Mouse (Mus musculus) mouse embryonic stem cell (cell line): Measurements from ENCODE around the gene Bcam.

ENCODE experiments used
- in situ Hi-C, 2 experiments: fragments of 300-500 bp; cut with MboI; formaldehyde crosslinking; loops; 1 replicate in 1 of 2; 3 replicates in 1 of 2; pipeline ENCODE4 v1.14.3; 2019 to 2020; ENCODE audit warnings: low sequenced_read_pairs in 2 of 2, low pct_unique_long_range_greater_than_20kb in 1 of 2, mixed read lengths in 1 of 2; ENCODE audit not compliant: unreplicated experiment in 1 of 2

Gene Bcam

DNA sequence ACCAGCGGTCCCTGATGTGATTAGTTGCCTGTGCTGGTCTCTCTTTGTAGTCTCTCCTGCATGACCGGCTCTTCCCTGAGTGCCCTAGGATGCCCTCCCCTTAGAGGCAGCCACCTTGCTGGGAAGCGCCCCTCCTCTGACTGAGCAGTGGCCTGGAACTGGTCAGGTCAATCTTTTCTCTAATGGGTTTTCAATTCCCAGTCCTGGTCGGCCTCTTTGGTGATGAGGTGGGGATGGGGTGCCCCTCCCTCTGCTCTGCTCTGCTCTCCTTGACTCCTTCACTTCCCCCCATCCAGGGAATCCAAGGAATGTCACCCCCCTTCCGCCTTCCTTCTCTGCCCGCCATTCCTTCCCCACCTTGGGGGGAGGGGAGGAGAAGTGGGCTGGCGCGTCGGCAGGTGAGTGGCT lies at the start of gene Bcam:
TSS of gene Bcam (minus strand) at position 33 of the 408 bp plus-strand sequence.
- in situ Hi-C loops = no loop called here

DNA sequence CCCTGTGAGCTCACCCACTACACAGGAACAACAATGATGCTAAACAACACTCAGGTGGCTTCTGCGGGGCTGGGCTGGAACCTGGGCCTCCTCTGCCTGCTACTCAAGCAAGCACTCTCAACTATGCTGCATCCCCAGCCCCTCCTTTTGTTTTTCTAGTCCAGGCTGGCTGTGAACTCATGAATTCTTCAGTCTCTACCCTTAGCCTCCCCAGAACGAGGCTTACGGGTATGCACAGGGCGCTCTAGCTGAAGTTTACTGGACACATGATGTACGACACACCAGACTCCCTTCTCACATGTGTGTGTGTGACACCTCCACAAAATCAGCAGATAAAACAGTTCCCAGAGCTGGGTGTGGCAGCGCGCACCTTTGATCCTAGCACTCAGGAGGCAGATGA lies 48.1 kb upstream of the Bcam start:
- in situ Hi-C loops = no loop called here

DNA sequence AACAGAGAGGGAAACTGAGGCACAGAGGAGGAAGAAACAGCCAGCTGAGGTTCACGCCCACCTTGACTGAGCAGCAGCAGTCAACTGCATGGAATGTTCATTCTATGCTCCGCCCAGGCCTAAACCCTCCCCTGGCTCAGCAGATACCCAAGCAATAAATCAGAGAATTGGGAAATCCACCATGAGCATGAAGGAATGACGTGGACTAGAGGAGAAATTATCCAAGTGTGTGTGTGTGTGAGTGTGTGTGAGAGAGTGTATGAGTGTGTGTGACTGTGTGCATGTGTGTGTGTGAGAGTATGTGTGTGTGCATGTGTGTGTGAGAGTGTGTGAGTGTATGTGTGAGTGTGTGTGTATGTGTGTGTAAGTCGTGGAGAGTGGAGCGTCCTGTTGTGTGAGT lies 47.6 kb upstream of the Bcam start:
- in situ Hi-C loops = no loop called here

DNA sequence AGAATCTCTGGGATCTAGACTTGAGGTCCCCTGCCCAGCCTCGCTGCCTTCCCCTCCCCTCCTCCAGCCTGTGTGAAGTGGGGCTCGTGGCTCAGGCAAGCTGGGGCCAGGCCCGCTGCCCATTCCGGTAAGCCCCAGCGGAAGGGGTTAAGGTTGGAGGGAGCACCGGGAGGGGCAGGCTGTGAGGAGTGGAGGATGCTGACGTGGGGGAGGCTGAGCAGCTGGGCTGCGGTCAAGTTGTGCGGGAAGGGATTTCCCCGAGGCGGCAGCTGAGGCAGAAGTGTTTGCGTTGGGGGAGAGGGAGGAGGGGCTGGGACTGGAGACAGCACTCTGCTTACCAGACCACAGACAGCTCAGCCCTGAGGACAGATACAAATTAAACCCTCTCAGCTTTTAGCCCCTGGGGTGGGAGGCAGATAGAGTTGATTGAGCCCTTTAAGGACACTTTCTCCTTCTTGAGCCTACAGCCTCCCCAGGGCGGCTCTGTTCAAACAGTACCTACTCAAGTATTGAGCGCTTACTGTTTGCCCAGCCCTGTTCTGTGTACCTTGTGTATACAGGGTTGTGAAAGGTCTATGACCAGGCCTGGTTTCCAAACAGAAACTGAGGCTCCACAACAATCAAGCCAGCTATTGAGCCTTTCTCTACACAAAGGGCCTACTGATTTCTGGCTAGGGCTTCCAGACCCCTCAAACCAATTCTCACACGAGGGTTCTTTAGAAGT lies 46.7 kb upstream of the Bcam start:
- in situ Hi-C loops = no loop called here

DNA sequence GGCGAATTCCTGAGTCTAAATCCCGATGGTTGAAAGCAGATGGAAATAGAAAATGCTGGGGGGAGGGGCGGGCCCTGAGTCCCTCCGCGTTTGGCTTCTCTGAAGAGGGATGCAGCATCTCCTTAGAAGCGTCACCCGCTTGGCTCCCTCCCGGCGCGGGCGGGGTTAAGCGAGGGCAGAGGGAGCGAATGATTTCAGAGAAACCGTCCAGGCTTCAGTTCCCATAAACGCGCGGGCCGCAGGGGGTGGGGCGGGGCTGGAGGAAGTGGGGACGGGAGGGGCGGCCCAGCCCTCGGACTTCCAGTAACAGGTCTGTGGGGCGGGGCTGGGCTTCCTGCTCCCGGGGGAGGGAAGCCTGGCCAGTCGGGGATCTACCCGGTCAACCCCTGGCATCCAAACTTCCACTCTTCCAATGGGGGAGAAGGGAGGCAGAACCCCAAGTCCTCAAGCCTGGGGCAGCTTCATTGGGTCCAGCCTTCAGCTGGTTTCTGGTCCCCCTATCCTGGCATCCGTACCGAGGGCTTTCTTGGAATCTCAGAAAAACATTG lies 45.5 kb upstream of the Bcam start:
- in situ Hi-C loops = no loop called here

DNA sequence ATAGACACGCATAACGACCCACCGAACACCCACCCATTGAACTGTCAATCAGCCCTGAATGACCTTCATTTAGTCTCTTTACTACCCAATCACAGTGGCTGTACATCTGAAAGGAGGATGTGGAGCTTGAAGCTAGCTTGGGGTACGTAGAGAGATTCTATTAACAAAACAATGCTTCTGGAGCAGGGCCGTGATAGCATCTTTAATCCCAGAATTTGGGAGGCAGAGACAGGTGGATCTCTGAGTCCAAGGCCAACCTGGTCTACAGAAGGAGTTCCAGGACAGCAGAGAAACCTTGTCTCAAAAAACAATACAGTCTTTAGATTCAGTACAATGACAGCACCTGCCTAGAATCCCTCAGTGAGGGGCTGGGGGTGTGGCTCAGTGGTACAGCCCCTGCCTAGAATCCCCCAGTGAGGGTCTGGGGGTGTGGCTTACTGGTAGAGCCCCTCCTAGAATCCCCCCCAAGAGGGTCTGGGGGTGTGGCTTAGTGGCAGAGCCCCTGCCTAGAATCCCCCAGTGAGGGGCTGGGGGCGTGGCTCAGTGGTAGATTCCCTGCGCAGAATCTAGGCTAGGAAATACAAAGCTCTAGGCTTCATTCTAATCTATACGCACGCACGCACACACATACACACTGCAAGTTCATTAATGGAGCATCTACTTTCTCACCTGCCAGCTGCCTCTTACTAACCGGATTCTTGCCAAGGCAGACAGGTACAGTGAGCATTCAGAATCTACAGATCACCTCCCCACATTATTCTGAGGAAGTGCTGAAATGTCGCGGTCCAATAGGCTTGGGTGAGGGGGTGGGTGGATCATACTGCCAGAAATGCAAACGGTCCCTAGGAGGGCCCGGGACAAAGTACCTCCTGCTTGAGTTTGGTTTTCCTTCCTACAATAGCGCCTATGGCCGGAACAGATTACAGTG lies 44.7 kb upstream of the Bcam start:
- in situ Hi-C loops = no loop called here

DNA sequence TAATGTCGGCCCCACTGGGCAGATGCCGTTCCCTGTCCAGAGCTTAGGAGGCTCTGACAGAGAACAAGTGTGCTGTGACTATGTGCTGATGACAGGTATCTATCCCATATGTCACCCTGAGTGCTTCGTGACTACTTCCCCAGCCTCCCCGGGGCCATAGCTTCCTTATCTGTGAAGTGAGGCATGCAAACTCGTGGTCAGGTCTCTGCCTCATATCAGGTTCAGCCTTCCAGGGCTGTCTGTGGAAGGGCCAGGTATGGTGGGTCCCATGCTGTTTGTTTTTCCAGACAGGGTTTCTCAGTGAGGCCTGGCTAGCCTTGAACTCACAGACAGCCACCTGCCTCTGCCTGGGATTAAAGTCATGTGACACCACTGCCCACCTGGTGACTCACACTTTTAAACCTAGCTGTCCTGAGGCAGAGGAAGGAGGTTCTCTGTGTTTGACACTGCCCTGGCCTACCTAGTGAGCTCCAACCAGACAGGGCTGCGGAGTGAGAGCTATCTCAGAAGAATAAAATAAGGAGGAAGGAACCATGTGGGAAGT lies 42.8 kb upstream of the Bcam start:
- in situ Hi-C loops = no loop called here

DNA sequence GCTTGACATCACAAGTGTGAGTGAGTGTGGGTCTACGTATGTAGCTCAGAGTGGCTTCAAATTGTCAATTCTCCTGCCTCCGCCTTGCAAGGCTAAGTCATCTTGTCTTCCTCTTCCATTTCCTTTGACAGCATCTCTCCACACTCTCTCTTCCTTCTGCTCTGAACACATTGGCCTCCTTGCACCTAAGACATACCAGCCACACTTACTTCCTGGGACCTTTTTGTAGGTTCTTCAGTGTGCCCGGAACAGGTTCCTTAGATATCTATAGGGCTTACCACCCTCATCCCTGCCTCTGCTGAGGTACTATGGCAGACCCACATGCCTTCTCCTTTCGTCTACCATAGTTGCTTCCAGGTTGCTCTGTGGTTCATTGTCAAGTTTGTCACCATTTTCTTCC lies 42.3 kb upstream of the Bcam start:
- in situ Hi-C loops = no loop called here

DNA sequence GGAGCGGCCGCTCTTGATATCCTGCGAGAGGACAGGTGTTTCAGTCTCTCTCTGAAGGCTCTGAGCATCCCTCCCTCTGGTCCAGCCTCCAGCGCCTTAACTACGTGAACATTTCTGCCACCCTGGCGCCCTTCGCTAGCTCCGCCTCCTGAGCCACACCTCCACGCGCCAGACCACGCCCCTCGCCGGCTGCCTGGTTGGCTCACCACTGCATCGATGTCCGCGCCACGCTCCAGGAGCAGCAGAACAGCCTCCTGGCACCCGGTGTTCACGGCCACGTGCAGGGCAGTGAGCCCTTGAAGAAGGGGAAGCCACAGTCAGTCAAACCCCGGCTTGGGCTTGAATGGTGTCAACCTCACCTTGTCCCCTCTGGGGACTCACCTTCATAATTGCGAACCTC lies 40.3 kb upstream of the Bcam start:
- in situ Hi-C loops = no loop called here

DNA sequence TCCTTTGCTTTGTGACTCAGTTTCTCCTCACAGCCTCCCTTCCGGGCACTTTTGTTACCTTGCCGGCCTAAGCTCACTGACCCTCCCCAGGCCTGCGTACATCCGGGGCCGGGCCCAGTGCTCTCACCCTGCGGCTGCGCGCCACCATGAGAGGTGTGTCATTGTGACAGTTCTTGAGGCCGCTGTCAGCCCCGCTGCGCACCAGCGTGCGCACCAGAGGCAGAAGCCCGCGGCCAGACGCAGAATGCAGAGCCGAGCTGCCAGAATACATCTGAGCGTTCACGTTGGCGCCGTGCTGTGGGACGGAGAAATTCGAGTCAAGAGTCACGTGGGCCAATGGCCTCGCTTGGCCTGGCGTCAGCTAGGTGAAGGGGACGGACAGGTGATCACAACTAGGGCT lies 38.6 kb upstream of the Bcam start:
- in situ Hi-C loops = loop anchor here in 1 of 2 experiments (5.0 to 10.0 kb wide), 2 partner anchors 33 to 155 kb away; partner anchors contain the start of gene Ceacam20

DNA sequence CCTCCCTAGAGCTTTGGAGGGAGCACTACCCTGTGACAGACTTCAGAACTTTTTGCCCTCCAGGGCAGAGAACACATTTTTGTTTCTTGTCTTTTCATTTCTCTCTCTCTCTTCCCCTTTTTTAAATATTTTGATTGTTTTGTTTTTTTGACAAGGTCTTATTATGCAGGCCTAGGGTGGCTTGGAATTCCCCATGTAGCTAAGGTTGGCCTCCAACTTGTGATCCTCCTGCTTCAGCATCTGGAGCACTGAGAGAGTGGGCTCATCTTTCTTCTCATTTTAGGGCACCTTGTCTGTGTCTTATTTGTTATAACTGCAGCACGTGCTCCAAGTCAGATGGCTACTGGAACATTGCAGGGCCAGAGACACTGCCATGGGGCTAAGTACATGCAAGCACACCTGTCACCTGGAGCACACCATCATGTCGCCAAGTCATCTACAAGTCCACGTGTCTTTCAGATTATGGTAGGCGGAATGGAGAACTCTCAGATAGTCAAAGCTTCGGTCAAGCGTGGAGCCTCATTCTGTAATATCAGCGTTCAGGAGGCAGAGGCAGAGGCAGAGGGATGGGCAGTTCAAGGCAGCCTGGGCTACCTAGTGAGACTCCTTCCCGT lies 35.6 kb upstream of the Bcam start:
- in situ Hi-C loops = loop anchor here in 1 of 2 experiments (5.0 to 10.0 kb wide), 2 partner anchors 36 to 158 kb away; partner anchors contain the start of gene Ceacam20

DNA sequence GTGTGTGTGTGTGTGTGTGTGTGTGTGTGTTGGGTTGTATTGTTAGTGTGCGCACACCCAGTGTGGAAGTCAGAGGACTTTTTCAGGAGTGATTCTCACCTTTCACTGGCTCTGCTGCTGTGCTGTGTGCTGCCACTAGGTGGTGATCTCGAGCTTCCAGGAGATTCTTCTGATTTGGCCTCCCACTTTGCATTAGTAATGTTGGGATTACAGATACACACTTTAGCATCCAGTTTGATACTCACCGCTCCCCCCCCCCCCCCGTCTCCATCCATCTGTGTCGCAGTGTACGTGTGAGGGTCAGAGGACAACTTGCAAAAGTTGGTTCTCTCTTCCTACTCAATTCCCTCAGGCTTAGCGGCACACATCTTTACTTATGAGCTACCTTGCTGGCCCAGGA lies 32.2 kb upstream of the Bcam start:
- in situ Hi-C loops = loop anchor here (5.0 to 10.0 kb wide), 3 partner anchors 39 to 162 kb away; partner anchors contain the start of gene Ceacam20 (in 1 of the 2)

DNA sequence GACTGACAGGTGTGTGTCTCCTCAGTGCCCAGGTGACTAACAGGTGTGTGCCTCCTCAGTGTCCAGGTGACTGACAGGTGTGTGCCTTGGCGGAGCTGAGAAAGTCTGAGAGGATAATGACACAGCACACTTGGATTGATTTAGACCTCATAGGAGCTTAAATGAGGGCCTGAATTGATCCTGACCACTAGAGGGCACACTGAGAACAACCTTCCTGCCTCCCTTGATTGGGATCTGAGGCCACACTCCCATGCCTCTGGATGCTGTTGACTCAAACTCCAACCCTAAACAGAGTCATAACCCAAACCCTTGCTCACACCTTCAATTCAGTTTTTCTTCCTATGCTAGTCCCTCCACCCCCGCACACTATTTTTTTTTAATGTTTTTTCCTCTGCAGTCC lies 29.9 kb upstream of the Bcam start:
- in situ Hi-C loops = loop anchor here (5.0 to 10.0 kb wide), 3 partner anchors 42 to 164 kb away; partner anchors contain the start of gene Ceacam20 (in 1 of the 2)

DNA sequence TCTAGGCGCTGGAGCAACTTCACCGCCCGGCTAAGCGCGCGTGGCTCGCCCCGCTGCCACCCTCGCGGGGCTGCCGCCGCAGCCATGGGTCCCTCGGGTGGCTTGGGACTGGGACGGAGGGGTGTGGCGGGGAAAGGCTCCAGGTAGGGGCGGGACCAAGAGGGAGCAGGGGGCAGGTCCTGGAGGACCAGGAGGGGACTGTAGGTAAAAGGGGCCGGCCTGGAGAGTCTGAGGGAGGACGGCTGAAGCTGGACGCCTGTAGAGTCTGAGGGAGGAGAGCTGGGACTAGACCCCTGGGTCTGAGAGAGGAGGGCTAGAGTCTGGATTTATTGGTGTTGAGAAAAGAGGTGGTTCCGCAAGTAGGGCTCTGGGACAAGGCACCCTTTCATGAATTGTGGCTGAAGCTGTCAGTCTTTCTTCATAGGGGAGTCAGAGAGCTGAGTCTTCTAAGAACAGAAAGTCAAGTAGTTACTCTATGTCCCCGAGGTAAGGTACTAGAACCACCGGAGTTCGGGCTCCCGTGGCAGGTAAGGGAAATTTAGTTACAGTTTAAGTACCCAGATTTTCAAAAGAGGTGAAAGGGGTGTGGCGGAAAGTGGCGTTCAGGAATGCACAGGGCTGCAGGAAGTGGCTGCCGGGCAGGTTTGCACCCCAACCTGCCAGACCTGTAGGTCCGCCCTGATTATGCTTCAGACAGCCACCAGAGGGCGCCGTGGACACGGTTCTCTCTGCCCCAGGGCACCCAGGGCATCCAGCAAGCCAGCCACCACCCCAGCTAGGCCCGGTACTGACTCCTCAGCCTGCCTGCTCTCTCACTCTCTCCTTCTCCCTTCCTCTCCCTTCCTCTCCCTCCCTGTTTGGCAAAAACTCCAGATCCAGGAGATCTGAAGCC lies 26.1 kb upstream of the Bcam start, which contains the start of gene Cblc:
TSS of gene Cblc (minus strand) at position 113 of the 892 bp plus-strand sequence.
- in situ Hi-C loops = loop anchor here in 1 of 2 experiments (25.0 kb wide), 1 partner anchor 385 kb away; the partner anchor contains the start of genes Ckm and Klc3

DNA sequence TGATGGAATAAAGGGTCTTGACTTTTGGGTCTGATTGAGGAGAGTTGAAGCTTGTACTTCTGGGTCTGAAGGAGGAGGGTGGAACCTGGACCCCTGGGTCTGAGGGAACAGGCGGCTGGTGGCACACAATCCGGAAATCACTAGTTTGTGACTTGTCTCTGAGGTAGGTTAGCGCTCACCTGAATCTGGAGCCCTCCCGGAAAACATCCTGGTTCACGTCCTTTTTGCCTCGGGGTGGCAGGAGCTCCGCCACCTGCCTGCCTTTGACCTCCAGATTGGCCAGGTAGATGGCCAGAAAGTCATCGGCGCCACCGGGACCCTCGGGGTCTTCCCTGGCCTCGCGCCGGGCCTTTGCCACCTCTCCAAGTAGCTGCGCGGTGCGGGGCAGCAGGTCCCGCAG lies 25.4 kb upstream of the Bcam start:
- in situ Hi-C loops = loop anchor here in 1 of 2 experiments (25.0 kb wide), 1 partner anchor 384 kb away; the partner anchor contains the start of genes Ckm and Klc3

DNA sequence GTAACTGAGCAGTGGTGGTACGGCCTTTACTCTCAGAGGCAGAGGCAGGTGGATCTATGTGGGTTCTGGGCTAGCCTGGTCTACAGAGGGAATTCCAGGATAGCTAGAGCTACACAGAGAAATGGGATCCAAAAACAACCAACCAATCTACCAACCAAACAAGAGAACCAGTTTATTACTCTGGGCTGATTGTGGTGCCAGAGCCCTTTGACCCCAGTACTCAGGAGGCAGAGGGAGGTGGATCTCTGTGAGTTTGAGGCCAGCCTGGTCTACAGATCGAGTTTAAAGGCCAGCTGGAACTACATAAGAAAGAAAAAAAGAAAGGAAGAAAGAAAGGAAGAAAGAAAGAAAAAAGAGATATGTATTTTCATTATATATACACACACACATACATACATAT lies 24.4 kb upstream of the Bcam start:
- in situ Hi-C loops = loop anchor here in 1 of 2 experiments (25.0 kb wide), 1 partner anchor 383 kb away; the partner anchor contains the start of genes Ckm and Klc3
